Mouse (Mus musculus): ENCODE measurements around the gene Maco1. TPM values are rescaled to one million over a fixed set of nuclear protein-coding genes. Genes with fewer than 3 reads are reported as not detected.

Gene Maco1
- polyA plus RNA-seq, 1 experiment from 2014 or later: 36.8 TPM

DNA sequence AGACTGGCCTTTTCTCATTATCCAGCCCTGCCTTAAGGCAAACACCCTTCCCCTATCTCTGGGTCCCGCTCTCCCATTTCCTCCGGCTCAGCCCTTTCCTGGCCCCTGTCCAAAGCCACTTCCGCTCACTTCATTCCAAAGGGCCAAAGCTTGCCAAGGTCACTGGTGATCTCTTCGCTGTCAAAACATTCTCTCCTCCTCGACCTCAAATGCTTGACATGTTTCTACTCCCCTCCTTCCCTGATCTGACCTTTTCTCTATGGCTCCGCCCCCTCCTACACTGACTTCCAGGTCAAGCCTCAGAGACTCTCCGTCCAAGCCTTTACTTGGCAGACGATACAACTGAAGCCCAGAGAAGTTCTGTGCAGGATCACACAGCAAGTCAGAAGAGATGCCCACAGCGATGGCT, 92.3 kb downstream of the Maco1 start:
- Histone ChIP-seq H3K27me3 (ENCODE audit: low read depth, poor library complexity, severe bottlenecking) (peaks cover 21% of the 10 kb centered on the region), H3K4me1 (peaks cover 27% of the 10 kb centered on the region), H3K9me3 (replicated peaks) (no peaks in the 10 kb centered on the region), H3K4me3 (no peak overlapping the region), H3K36me3 (no peaks in the 10 kb centered on the region), H3K27ac (replicated peaks) (no peak overlapping the region)
- no peak for DNase-seq (ENCODE audit: low spot score)
- 70% methylated on average over 9 of the region's 9 CpGs for whole genome bisulfite sequencing

DNA sequence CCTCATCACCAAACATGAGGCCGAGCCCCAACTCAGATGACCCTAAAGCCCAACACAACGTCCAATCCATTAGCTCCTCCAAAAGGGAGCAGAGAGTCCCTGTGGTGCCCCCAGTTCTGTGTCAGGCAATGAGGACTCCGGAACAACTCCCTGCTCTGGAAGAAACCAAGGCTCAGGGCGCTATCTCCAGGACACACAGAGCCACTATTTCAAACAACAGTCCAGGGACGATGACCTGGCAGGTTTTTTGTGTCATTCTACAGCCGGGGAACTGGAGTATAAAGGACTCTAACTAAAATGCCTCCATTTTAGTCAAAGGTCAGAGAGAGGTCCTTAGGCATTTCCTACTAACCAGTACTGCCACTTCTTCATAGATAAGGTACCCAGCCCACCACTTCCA, 92.9 kb downstream of the Maco1 start:
- no peaks in the 10 kb centered on the region for H3K9me3 ChIP-seq (replicated peaks)
- H3K27me3 ChIP-seq (ENCODE audit: low read depth, poor library complexity, severe bottlenecking): peaks cover 15% of the 10 kb centered on the region
- H3K4me3 ChIP-seq: no peak overlapping the region
- 77% methylated on average over 6 of the region's 6 CpGs for WGBS
- H3K4me1 ChIP-seq: peaks cover 29% of the 10 kb centered on the region
- 0 out of 2 replicates have a peak overlapping the region, but pooled peaks have one; percentile 23 for H3K27ac ChIP-seq (replicated peaks)
- no peaks in the 10 kb centered on the region for H3K36me3 ChIP-seq
- no peak for DNase-seq (ENCODE audit: low spot score)

DNA sequence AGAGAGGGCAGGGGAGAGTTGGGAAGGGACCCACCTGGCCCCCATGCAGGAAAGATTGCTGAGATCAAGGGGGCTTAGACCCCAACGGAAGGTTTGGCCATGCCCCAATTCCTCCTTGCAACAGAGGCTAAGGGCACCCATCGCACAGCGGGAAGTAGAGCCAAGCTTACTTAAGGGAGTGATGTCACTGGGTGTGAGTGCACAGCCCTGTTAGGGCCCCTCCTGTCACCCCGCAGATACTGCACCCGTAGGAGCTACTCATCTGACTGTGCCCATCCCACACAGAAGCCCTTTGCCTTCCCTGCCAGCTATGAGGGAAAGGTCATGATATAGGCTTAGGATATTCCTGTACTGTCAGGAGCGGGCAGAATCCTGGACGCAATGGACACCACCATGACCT, 93.6 kb downstream of the Maco1 start:
- DNase-seq (ENCODE audit: low spot score): no peak
- peaks cover 8% of the 10 kb centered on the region for H3K27me3 ChIP-seq (ENCODE audit: low read depth, poor library complexity, severe bottlenecking)
- H3K27ac ChIP-seq (replicated peaks): peak overlapping the region; percentile 23; the same call in 1 of the 2 replicates
- no peaks in the 10 kb centered on the region for H3K9me3 ChIP-seq (replicated peaks)
- H3K36me3 ChIP-seq: no peaks in the 10 kb centered on the region
- WGBS: 90% methylated on average over 7 of the region's 7 CpGs
- peaks cover 34% of the 10 kb centered on the region for H3K4me1 ChIP-seq
- H3K4me3 ChIP-seq: no peak overlapping the region

DNA sequence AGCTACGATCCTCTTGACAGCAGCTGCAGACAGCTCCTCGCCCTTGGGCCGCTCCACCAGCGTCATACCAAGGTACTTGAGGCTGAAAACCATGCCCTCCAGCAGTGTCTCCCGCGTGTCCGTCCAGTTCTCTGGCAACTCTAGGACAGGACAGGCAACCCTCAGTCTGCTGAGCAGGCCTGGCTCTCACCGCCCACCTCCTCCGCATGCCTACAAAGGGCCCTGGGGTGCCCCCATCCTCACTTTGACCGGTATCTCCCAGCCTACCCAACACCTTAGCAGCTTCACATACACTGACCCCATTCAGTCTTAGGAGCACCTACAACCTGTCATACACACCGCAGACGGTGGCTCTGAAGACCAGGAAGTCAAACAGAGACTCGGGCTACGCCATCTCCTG, 94.2 kb downstream of the Maco1 start:
- peaks cover 40% of the 10 kb centered on the region for H3K4me1 ChIP-seq
- H3K9me3 ChIP-seq (replicated peaks): no peaks in the 10 kb centered on the region
- DNase-seq (ENCODE audit: low spot score): no peak
- 95% methylated on average over 14 of the region's 14 CpGs for WGBS
- H3K27ac ChIP-seq (replicated peaks): no peak overlapping the region
- peaks cover 2% of the 10 kb centered on the region; the same call in 1 of the 2 replicates for H3K27me3 ChIP-seq (ENCODE audit: low read depth, poor library complexity, severe bottlenecking)
- no peak overlapping the region for H3K4me3 ChIP-seq
- no peaks in the 10 kb centered on the region for H3K36me3 ChIP-seq

DNA sequence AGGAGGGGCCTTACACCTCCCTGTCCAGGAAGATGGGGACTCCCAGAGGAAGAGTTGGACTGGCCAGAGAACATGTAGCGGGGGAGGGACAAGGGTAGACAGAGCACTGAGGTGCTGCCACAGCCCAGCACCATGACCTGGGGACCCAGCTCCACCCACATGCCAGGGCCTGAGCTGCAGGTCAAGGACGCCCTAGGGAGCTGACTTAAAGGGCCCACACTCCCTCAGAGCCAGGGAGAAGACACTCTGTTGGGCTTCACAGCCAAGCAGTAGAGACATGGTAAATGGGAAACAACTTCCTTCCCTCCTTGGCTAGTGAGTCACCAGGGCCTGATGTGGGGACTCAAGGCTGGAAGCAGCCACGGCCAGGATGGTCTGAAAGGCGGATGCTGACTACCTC, 94.8 kb downstream of the Maco1 start:
- Histone ChIP-seq H3K9me3 (replicated peaks) (no peaks in the 10 kb centered on the region), H3K36me3 (no peaks in the 10 kb centered on the region), H3K27ac (replicated peaks) (no peak overlapping the region; the same call in 1 of the 2 replicates), H3K4me1 (peaks cover 46% of the 10 kb centered on the region), H3K27me3 (ENCODE audit: low read depth, poor library complexity, severe bottlenecking) (no peaks in the 10 kb centered on the region), H3K4me3 (no peak overlapping the region)
- WGBS: 83% methylated on average over 4 of the region's 4 CpGs
- no peak for DNase-seq (ENCODE audit: low spot score)

DNA sequence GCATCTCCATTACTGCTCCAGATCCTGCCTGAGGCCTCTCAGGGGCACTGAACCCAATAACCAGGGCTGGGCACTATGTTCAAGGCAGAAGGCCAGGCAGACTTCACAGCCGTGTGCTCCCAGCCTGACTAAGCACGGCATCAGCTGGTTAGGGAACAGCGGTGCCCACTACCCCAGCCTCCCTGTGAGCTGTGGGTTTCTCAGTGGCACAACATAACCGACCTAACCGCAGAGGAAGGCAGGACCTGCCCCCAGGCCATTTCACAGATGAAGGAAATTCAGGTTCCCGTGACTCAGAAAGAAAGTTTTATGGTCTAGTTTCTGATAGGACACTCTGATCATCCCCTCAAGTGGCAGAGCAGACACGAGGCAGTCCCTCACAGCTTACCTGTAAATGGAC, 96.2 kb downstream of the Maco1 start:
- WGBS: 90% methylated on average over 7 of the region's 7 CpGs
- no peak overlapping the region for H3K4me3 ChIP-seq
- no peaks in the 10 kb centered on the region for H3K27me3 ChIP-seq (ENCODE audit: low read depth, poor library complexity, severe bottlenecking)
- no peaks in the 10 kb centered on the region for H3K9me3 ChIP-seq (replicated peaks)
- H3K36me3 ChIP-seq: no peaks in the 10 kb centered on the region
- no peak overlapping the region for H3K27ac ChIP-seq (replicated peaks)
- DNase-seq (ENCODE audit: low spot score): no peak
- H3K4me1 ChIP-seq: peaks cover 54% of the 10 kb centered on the region

DNA sequence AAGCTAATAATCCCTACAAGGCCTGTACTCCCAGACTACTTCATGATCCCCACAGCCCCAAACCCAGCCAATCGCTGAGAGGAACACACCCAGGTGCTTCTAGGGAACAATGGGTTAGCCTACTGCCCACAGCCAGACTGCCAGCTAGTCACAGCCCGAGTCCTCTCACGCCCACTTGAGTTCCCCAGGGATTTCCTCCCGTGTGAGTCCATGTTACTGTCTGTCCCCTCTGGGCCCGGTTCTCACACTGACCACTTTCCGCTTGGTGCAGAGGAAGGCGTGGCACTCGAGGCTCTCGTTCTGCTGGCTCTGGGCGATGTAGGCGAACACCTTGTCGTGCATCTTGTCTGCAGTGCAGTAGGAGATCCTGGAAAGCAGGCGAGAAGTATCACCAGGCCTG, 98.2 kb downstream of the Maco1 start:
- no peak for DNase-seq (ENCODE audit: low spot score)
- H3K27me3 ChIP-seq (ENCODE audit: low read depth, poor library complexity, severe bottlenecking): no peaks in the 10 kb centered on the region
- H3K4me3 ChIP-seq: no peak overlapping the region
- H3K27ac ChIP-seq (replicated peaks): 0 out of 2 replicates have a peak overlapping the region, but pooled peaks have one; percentile 72
- no peaks in the 10 kb centered on the region for H3K36me3 ChIP-seq
- no peaks in the 10 kb centered on the region for H3K9me3 ChIP-seq (replicated peaks)
- H3K4me1 ChIP-seq: peaks cover 44% of the 10 kb centered on the region
- 90% methylated on average over 13 of the region's 13 CpGs for WGBS

DNA sequence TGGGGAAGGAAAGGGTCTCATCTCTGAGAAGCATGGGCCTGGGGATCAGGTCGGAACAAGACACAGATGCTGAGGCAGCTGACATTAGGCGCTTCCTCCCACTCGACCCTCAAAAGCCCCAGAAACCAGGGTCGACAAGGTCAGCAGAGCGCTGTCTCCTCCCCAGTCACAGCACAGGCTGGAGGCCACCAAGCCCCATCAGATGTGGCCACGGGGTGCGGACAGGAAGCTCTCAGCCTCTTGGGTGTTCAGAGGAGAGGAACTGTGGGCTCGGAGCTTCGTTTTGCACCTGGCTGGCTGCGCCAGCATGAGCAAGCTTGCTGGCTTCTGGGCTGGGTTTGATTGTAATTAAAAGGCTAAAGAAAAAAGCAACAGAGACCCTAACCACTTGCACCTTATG, 98.8 kb downstream of the Maco1 start:
- Histone ChIP-seq H3K36me3 (no peaks in the 10 kb centered on the region), H3K9me3 (replicated peaks) (no peaks in the 10 kb centered on the region), H3K4me3 (no peak overlapping the region), H3K27me3 (ENCODE audit: low read depth, poor library complexity, severe bottlenecking) (no peaks in the 10 kb centered on the region), H3K4me1 (peaks cover 41% of the 10 kb centered on the region), H3K27ac (replicated peaks) (peak overlapping the region; percentile 72)
- no peak for DNase-seq (ENCODE audit: low spot score)
- 49% methylated on average over 10 of the region's 10 CpGs for WGBS

DNA sequence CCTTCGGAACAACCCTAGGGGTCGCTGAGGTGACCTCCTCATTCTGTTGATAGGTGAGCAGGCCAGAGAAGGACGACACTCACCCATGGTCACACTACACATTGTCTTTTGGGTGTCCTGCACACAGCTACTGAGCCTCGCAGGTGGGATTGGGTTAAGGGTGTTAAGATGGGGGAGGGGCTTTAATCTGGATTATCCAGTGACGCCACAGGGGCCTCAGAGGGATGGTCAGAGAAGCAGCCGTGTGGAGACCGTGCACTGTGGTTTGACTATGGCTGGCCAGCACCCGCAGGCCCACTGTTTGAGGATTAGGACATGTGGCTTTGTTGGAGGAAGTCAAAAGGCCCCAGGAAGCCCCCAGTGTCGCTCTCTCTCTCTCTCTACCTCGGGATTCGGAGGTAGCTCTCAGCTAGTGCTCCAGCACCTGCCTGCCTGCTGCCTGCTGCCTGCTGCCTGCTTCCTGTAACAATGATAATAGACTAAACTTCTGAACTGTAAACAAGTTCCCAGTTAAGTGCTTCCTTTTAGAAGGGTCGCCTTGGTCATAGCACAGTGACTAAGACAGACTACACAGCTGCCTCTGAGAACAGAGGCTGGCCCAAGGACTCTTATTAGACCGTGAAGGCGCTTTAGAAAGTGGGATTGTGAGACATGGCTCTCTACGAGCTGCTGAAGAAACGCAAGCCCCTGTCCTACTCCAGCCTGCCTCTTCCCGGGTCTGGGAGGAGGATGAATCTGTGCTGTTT, 99.5 kb downstream of the Maco1 start:
- Histone ChIP-seq H3K36me3 (peaks cover 2% of the 10 kb centered on the region; the same call in 1 of the 2 replicates), H3K4me3 (no peak overlapping the region), H3K27ac (replicated peaks) (peak overlapping the region; percentile 72), H3K9me3 (replicated peaks) (no peaks in the 10 kb centered on the region), H3K27me3 (ENCODE audit: low read depth, poor library complexity, severe bottlenecking) (no peaks in the 10 kb centered on the region), H3K4me1 (peaks cover 41% of the 10 kb centered on the region)
- peak; percentile 30 for DNase-seq (ENCODE audit: low spot score)
- whole genome bisulfite sequencing: 25% methylated on average over 17 of the region's 17 CpGs

DNA sequence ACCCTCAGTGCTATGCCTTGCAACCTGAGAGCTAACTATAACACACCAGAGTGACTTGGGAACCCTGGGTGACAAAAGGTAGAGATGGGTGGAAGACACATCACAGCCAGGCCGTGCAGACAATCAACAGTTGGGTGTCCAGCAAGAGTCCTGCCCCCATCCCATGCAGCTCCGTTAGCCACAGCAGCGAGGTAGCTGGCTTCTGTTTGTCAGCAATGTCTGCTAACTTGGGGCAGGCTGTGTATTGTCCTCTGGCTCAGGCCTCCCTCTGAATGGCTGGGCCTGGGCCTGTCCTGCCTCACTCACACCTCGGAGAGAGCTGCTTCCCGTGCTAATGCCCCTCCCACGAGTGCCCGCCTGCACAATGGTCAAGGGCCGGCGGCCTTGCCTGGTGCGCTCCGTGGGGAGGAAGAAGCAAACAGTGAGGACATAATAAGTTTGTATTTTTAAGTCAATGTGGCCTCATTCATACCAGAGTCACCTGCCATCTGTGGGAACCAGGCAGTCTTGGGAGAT, 100.2 kb downstream of the Maco1 start:
- Histone ChIP-seq H3K9me3 (replicated peaks) (no peaks in the 10 kb centered on the region), H3K4me1 (peaks cover 38% of the 10 kb centered on the region), H3K4me3 (no peak overlapping the region), H3K36me3 (peaks cover 5% of the 10 kb centered on the region; the same call in 1 of the 2 replicates), H3K27ac (replicated peaks) (peak overlapping the region; percentile 72), H3K27me3 (ENCODE audit: low read depth, poor library complexity, severe bottlenecking) (no peaks in the 10 kb centered on the region)
- 51% methylated on average over 11 of the region's 11 CpGs for WGBS
- no peak for DNase-seq (ENCODE audit: low spot score)

Other genes starting within 250 kb of the Maco1 start
- 2.8 and 3.1 TPM in 2 replicates for gene Man1c1, start 149.1 kb downstream of the Maco1 start, polyA plus RNA-seq (2016; fragmentation: Nextera tagmentation; extraction: Ambion mirVana)
- 8.6 and 9.3 TPM in 2 replicates for gene Ldlrap1, start 85.3 kb downstream of the Maco1 start, polyA plus RNA-seq (2016; fragmentation: Nextera tagmentation; extraction: Ambion mirVana)
- gene Rhd, start 11.2 kb upstream of the Maco1 start, polyA plus RNA-seq (2016; fragmentation: Nextera tagmentation; extraction: Ambion mirVana): 9.6 and 12.9 TPM in 2 replicates
- 127 and 135 TPM in 2 replicates for gene Tmem50a, start 61.7 kb upstream of the Maco1 start, polyA plus RNA-seq (2016; fragmentation: Nextera tagmentation; extraction: Ambion mirVana)
- gene Rsrp1, start 70.2 kb upstream of the Maco1 start, polyA plus RNA-seq (2016; fragmentation: Nextera tagmentation; extraction: Ambion mirVana): 320 and 401 TPM in 2 replicates
- gene Syf2, start 77.6 kb upstream of the Maco1 start, polyA plus RNA-seq (2016; fragmentation: Nextera tagmentation; extraction: Ambion mirVana): 70.0 and 71.5 TPM in 2 replicates